Mouse (Mus musculus) lung, postnatal 36 days (tissue): ENCODE data around the gene Wbp1l.

ENCODE experiments used
- DNase-seq: peaks from one replicate; pipeline ENCODE4 v3.0.0; 2022; ENCODE audit warnings: mixed read lengths

The Wbp1l gene

DNA sequence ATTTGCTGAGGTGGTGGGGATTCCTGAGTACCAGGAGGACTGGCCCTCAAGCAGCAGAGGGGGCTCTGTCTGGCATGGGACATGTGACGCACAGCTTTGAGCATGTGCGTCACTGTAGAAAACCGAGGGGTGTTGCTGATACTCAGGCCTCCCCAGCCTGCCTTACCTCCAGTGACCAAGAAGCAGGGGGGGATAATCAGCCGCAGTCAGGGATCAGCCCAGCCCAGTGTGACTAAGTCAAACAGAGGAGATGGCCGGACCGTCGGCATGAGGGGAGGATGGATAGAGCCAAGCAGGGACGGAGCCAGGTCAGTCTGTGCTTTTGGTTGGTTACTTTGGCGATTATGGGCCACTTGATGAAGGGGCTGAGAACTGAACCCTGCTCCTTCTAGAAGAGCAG is 32.8 kb downstream of the Wbp1l start:
- DNase-seq: no peak

- DNase-seq: no peak
These were observed 36.9 kb downstream of the Wbp1l start for GRCm38 (mm10) chr19:46635766-46636165.

DNA sequence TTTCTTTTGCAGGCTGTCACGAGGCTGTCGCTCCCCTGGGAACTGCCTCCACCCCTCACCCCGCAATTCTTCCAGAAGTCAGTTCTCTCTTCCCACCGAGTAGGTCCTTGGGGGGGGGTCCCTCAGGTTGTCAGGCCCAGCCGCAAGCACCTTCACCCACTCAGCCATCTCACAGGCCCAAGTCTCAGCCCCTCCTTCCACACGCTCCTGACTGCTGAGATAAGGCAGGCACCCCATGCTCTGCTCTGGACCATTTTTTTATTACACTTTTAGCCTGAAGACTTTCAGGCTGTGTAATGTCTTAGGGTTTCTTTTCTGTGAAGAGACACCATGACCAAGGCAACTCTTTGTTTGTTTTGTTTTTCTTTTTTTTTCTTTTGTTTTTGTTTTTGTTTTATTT is 38.7 kb downstream of the Wbp1l start:
- DNase-seq: no peak

GRCm38 (mm10) chr19:46639053-46639452 is 40.2 kb downstream of the Wbp1l start:
- no peak for DNase-seq

DNA sequence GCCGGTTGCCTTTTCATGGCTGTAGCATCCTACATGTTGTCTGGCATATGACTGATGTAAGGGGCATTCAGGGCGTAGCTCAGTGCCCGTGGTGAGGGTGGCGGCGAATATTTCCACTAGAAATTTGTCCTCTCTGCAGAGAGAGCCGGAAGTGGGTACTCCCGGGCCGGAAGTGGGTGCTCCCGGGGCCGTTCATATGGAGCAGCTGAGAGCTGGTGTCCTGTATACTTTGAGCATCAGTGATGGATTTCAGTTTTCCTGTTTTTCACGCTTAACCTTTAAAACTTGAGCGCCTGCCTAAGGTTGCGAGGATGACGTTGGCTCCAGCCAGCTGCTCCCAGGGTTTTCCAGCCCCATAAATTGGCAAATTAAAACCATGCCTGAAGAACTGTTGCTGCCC is 40.6 kb downstream of the Wbp1l start:
- no peak for DNase-seq

DNA sequence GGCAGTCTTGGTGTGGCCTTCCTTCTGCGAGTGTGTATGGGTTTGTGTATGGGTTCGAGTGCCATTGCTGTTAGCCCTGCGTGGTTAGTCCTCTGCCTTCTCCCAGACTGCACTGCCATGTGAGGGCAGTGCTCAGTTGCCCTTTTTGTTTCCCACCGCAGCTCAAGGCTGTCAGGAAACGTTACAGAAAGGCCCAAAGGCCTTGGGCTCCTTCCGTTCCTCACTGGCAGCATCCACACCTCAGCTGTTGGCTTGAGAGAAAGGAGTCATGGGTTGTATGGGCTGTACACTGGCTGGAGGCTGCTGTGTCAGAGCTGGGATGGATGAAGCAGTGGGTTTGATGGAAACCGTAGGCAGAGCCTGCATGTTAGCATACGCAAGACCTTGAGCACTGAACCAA is 41.9 kb downstream of the Wbp1l start:
- no peak for DNase-seq

DNA sequence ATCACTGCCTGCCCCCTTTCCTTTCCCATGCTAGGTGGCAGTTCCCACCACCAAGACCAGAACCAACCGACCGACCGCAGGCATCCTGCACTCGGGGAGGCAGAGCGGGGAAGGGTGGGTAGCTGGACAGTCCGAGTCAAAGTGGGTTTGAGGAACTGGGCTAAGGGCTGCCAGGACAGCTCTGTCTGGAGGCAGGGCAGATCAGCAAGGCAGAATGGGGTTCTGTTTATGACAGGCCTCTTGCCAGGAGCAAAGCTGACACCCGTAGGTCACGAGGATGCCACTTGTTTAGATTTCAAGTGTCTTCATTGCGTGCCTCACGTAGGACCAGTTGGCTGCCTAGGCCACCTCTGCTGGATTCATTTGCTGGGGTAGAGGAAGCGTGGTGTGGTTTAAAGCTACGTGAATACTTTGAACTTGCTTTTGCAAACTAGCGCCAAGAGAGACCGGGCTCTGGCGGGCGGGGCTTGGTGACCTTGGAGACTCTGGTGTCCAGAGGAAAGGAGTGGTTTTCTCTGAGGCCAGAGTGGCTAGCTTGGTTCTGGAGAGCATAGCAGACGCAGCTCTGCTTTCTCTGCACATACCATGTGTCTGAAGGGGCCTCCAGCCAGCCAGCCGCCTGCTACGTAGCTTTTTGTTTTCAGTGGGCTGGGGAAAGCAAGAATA is 42.7 kb downstream of the Wbp1l start:
- peak; percentile 85 for DNase-seq

DNA sequence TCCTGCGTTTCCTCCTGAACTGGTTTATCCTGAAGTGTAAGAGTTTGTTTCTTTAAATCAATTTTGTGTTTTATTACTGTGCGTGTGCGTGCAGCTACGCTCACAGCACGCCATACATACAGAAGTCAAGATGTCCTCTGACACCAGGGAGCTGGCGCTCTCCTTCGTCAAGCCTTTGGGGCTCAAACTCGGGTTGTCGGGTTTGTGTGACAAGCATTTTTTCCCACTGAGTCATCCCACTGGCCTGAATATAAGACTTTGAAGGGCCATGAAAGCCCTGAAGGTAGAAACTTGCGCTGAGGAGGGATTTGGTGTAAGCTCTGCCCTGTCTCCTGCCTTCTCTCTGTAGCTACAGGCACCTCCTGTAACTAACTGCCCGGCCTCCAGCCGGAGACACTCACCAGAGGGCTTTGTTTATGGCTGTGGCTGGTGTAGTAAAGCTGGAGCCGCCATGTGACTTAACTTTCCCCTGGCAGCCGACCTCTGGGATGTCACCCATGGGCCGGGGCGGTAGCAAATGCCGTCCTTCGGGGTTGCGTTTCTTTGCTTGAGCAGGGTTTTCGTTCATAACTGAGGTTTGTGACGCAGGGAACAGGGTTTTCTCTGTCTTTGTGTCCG is 43.4 kb downstream of the Wbp1l start:
- no peak for DNase-seq

GRCm38 (mm10) chr19:46643236-46643635 is 44.4 kb downstream of the Wbp1l start:
- no peak for DNase-seq

- no peak for DNase-seq
These were observed 45.5 kb downstream of the Wbp1l start for GRCm38 (mm10) chr19:46644343-46644792.

DNA sequence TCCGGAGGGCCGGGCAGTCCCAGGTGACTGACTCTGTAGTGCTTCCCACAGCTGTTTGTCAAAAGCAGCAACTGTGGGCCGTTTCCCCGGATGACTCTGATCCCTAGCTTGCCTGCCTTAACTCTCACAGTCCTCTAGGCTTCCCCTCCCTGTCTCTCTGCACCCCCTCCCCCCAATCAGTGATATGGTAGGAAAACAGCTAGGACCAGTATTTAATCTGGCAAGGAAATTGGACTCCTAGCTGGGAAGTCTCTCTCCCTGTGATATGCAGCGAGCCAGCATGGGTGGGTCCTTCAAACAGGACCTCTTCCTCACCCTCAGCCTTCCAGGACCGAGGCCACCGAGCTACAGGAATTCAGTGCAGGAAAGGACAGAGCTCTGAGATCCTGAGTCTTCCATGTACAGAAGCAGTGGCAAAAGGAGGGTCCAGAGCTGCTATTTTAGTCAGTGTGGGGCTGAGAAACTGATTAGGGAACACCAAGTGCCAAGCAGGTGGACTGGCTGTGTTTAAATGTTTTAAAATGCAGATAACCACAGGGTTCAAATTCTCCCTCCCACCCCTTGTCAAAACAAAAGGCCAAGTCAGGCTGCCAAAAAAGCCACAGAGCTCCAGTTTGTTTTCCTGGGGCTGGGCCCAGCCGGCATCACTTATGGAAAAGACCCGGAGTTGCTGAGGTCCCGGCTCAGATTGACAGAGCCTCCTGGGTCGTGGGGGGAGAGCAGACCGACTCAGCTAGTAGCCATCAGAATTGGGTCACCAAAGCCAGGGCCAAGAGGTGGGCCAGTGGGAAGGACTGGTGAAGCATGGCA is 46.1 kb downstream of the Wbp1l start:
- DNase-seq: peak; percentile 66

GRCm38 (mm10) chr19:46646041-46646481 is 47.2 kb downstream of the Wbp1l start:
- DNase-seq: no peak

GRCm38 (mm10) chr19:46647254-46647653 is 48.4 kb downstream of the Wbp1l start:
- peak; percentile 42 for DNase-seq

GRCm38 (mm10) chr19:46647850-46648249 is 49.0 kb downstream of the Wbp1l start:
- no peak for DNase-seq

DNA sequence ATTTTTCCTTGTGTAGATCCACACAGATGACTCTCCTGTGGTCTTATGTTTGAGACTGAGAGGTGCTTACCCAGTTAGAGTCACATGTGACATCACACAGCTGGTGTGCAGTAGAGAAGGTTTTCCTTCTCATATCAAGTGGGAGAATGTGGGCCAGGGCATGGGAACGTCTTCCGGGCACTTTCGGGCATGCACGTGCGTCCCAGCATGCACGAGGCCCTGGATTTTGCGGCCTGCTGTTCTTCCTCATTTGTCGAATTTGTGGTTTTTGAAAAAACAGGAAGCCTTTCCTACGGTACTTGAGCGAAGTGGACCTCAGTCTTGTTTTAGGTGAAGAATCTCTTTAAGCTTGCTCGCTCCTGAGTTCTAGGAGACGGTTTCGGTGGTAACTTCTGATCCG is 49.7 kb downstream of the Wbp1l start:
- DNase-seq: peak; percentile 46

DNA sequence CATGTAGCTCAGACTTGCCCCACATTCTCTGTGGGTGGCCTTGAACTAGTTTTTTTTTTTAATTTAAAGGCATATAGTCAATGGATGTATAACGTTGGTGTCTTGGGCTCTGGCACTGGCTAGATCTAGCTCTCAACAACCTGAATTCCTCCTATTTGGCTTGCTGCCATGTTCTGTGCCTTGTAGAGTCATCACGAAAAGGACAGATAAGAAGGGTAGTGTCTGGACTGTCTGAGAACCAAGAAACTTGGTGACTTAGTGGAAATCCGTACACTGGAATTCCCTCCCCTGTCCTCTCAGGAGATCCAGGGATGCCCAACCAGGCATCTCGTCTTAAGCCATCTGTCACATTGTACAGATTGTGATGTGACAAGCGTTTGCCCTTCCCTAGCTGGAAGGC is 54.3 kb downstream of the Wbp1l start:
- no peak for DNase-seq

GRCm38 (mm10) chr19:46653616-46654235 is 54.8 kb downstream of the Wbp1l start:
- no peak for DNase-seq

GRCm38 (mm10) chr19:46655626-46656025 is 56.7 kb downstream of the Wbp1l start:
- DNase-seq: no peak

GRCm38 (mm10) chr19:46656151-46656840 is 57.4 kb downstream of the Wbp1l start:
- DNase-seq: no peak

GRCm38 (mm10) chr19:46657339-46658020 is 58.6 kb downstream of the Wbp1l start:
- peak; percentile 48 for DNase-seq

DNA sequence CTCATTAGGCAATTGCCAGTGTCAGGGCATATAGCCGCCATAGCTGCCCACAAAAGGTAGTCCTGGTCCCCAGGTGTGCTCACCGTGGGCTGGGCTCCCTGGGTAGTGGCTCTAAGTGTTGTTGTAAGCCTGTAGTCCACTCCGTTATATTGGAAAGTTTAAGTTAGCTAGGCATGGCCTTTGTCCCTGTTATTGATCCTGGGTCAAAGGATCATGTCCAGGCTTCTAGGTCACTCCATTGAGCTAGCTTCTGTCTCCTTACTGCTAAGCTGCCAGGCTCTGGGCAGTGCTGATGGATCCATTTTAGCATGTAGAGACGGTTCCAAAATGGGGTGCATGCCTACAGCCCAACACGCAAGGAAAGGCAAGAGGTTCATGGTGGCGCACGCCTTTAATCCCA is 59.5 kb downstream of the Wbp1l start:
- no peak for DNase-seq

DNA sequence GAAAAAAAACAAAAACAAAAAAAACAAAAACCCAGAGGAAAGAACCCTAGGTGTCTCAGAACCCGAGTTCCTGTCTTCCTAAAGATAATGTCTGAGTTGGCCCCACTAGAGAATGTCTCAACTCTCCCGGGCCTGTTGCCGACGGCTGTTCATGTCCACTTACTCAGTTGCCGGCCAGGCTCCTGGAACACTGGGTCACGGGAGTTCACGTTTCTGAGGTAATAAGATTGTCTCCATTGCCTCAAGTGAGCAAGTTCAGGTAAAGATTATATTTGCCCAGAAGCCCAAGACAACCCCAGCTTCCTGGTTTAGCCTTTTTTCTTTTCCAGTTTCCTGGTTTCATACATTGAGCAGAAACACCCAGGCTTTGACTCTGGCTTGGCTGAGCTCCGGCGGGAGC is 60.0 kb downstream of the Wbp1l start:
- peak; percentile 61 for DNase-seq
